Mouse (Mus musculus) liver, adult 2 months (tissue): ENCODE data around the gene Bag3. TPM values are rescaled to one million over a fixed set of nuclear protein-coding genes. Genes with fewer than 3 reads are reported as not detected.

Source experiments
- DNase-seq: peaks from one replicate; pipeline ENCODE4 v3.0.0-alpha.2; 2011; ENCODE audit warnings: low read depth, low spot score; ENCODE audit errors: extremely low read depth
- H3K27ac ChIP-seq: fragments of 200-500 bp; replicated peaks from 2 replicates; pipeline ENCODE4 v1.5.1; 2012; ENCODE audit warnings: low read depth, mild to moderate bottlenecking, control low read depth, inconsistent platforms, low read length; ENCODE audit not compliant: insufficient read depth
- H3K27me3 ChIP-seq: fragments of 200-500 bp; 2 replicates; pipeline ENCODE4 v1.6.1; 2012; ENCODE audit warnings: mild to moderate bottlenecking, moderate library complexity, low read length, inconsistent platforms; ENCODE audit not compliant: control insufficient read depth, insufficient read depth
- H3K36me3 ChIP-seq: fragments of 200-500 bp; 2 replicates; pipeline ENCODE4 v1.6.1; 2012; ENCODE audit warnings: low read length, inconsistent platforms; ENCODE audit not compliant: control insufficient read depth, insufficient read depth
- H3K4me1 ChIP-seq: fragments of 200-500 bp; 2 replicates; pipeline ENCODE4 v1.6.1; 2011; ENCODE audit warnings: low read length; ENCODE audit not compliant: control insufficient read depth, insufficient read depth
- H3K4me3 ChIP-seq: fragments of 200-500 bp; 2 replicates; pipeline ENCODE4 v1.5.1; 2011; ENCODE audit warnings: low read depth, mild to moderate bottlenecking, control low read depth, low read length, moderate library complexity; ENCODE audit not compliant: insufficient read depth
- H3K79me2 ChIP-seq: fragments of 200-500 bp; 2 replicates; pipeline ENCODE4 v1.6.1; 2012; ENCODE audit warnings: inconsistent platforms, mild to moderate bottlenecking, low read length, moderate library complexity; ENCODE audit not compliant: control insufficient read depth, insufficient read depth
- H3K9ac ChIP-seq: fragments of 200-500 bp; 2 replicates; pipeline ENCODE4 v1.6.1; 2012; ENCODE audit warnings: low read depth, mild to moderate bottlenecking, control low read depth, inconsistent platforms, low read length
- CTCF ChIP-seq: fragments of 200-500 bp; IDR thresholded peaks from 2 replicates; pipeline ENCODE4 v1.5.1; 2011; ENCODE audit warnings: low read depth, low read length, control low read depth
- POLR2A ChIP-seq: fragments of 200-500 bp; IDR thresholded peaks from 2 replicates; pipeline ENCODE4 v1.6.1; 2011; ENCODE audit warnings: low read length, control low read depth; ENCODE audit not compliant: insufficient read depth; ENCODE audit errors: extremely low read depth
- whole genome bisulfite sequencing: fragments of 180-500 bp; shearing (Covaris S2); methylation state at CpG from one replicate; pipeline ENCODE4 v1.1.7; 2018; 5-methylcytosine and 5-hydroxymethylcytosine counted together
- polyA plus RNA-seq: library from polyadenylated mRNA; depleted of rRNA; stranded (reverse); fragments of >200 nt; gene quantifications from 2 replicates; pipeline ENCODE4 v1.2.3, GENCODE M21; 2012
- total RNA-seq: library from RNA; depleted of rRNA; stranded (reverse); fragments of >200 nt; gene quantifications from 2 replicates; pipeline ENCODE4 v1.2.3, GENCODE M21; 2014

Bag3 gene
- total and polyA plus RNA-seq, 2 experiments = 3.4 to 30.3 TPM

- no peak for TF ChIP-seq POLR2A
- TF ChIP-seq CTCF = no peak
- Histone ChIP-seq H3K36me3 (no peaks in the 10 kb centered on the region), H3K4me1 (no peaks in the 10 kb centered on the region), H3K79me2 (no peaks in the 10 kb centered on the region), H3K27ac (no peak overlapping the region), H3K4me3 (no peak overlapping the region), H3K27me3 (no peaks in the 10 kb centered on the region), H3K9ac (no peak overlapping the region)
- no peak for DNase-seq
- WGBS = 96% methylated on average over 6 of the region's 6 CpGs
Observed at GRCm38 (mm10) chr7:128580318-128580717, 56.9 kb downstream of the Bag3 start.

- no peak overlapping the region for H3K9ac ChIP-seq
- no peak overlapping the region for H3K4me3 ChIP-seq
- H3K4me1 ChIP-seq = no peaks in the 10 kb centered on the region
- no peak for TF ChIP-seq CTCF
- TF ChIP-seq POLR2A = no peak
- no peak overlapping the region for H3K27ac ChIP-seq
- no peaks in the 10 kb centered on the region for H3K36me3 ChIP-seq
- H3K27me3 ChIP-seq = no peaks in the 10 kb centered on the region
- WGBS = 75% methylated on average over 14 of the region's 15 CpGs
- DNase-seq = no peak
- H3K79me2 ChIP-seq = no peaks in the 10 kb centered on the region
Observed at GRCm38 (mm10) chr7:128581864-128582484, 58.6 kb downstream of the Bag3 start.

GRCm38 (mm10) chr7:128583213-128583948 is 60.0 kb downstream of the Bag3 start:
- Histone ChIP-seq H3K27me3 (no peaks in the 10 kb centered on the region), H3K27ac (no peak overlapping the region), H3K36me3 (no peaks in the 10 kb centered on the region), H3K9ac (no peak overlapping the region), H3K4me3 (no peak overlapping the region), H3K4me1 (no peaks in the 10 kb centered on the region), H3K79me2 (no peaks in the 10 kb centered on the region)
- TF ChIP-seq CTCF = no peak
- no peak for TF ChIP-seq POLR2A
- DNase-seq = no peak
- 77% methylated on average over 6 of the region's 6 CpGs for WGBS

- H3K4me3 ChIP-seq = no peak overlapping the region
- no peak overlapping the region for H3K9ac ChIP-seq
- H3K79me2 ChIP-seq = no peaks in the 10 kb centered on the region
- 62% methylated on average over 4 of the region's 4 CpGs for WGBS
- no peaks in the 10 kb centered on the region for H3K36me3 ChIP-seq
- no peaks in the 10 kb centered on the region for H3K27me3 ChIP-seq
- no peaks in the 10 kb centered on the region for H3K4me1 ChIP-seq
- DNase-seq = no peak
- TF ChIP-seq CTCF (no peak), POLR2A (no peak)
- no peak overlapping the region for H3K27ac ChIP-seq
Observed at GRCm38 (mm10) chr7:128587334-128587933, 64.0 kb downstream of the Bag3 start.

- Histone ChIP-seq H3K9ac (no peak overlapping the region), H3K36me3 (no peaks in the 10 kb centered on the region), H3K79me2 (no peaks in the 10 kb centered on the region), H3K4me3 (no peak overlapping the region), H3K27me3 (no peaks in the 10 kb centered on the region), H3K27ac (no peak overlapping the region), H3K4me1 (no peaks in the 10 kb centered on the region)
- no peak for TF ChIP-seq CTCF
- TF ChIP-seq POLR2A = no peak
- DNase-seq = no peak
- 74% methylated on average over 9 of the region's 9 CpGs for WGBS
Observed at GRCm38 (mm10) chr7:128591345-128592084, 68.1 kb downstream of the Bag3 start.
